Mouse (Mus musculus) myocyte (in vitro differentiated cells): ENCODE data around the gene Cdc42ep1.

ENCODE experiments used
- MYOG ChIP-seq, 3 experiments: IDR thresholded peaks; one replicate each; pipeline ENCODE4 v1.6.1; 2011; ENCODE audit warnings: control low read depth in 2 of 3, low read depth in 2 of 3, mild to moderate bottlenecking in 2 of 3; ENCODE audit not compliant: insufficient read length in 2 of 3, control insufficient read depth in 1 of 3, insufficient read depth in 1 of 3
- POLR2A ChIP-seq: IDR thresholded peaks from one replicate; pipeline ENCODE4 v1.6.1; 2011; ENCODE audit warnings: low read depth, mild to moderate bottlenecking, control low read depth, moderate library complexity; ENCODE audit not compliant: insufficient read length
- POLR2AphosphoS2 ChIP-seq: IDR thresholded peaks from one replicate; pipeline ENCODE4 v1.6.1; 2011; ENCODE audit warnings: low read depth, control low read depth; ENCODE audit not compliant: insufficient read length
- TCF12 ChIP-seq: IDR thresholded peaks from one replicate; pipeline ENCODE4 v1.6.1; 2011; ENCODE audit warnings: mild to moderate bottlenecking, control low read depth; ENCODE audit not compliant: poor library complexity, insufficient read depth, severe bottlenecking
- USF1 ChIP-seq: IDR thresholded peaks from one replicate; pipeline ENCODE4 v1.6.1; 2011; ENCODE audit warnings: low read depth, mild to moderate bottlenecking, control low read depth, moderate library complexity

DNA sequence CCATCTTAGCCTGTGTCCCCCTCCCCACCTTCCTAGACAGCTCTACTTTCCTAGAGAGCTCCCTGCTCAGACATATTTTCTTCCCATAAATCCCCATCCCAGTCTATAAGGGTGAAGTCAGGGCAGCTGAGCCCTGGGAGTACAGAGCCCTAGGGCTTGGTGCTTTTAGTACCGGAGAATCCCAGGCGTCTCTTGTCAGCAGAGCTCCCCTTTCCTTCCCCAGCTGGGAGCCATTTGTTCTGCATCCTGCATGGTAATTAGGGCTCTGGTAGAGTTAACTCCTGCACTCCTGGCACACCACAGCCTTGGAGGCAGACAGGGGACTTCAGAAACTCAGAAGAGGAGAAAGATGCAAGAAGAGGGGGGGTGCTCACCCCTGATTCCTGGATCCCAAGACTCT, 2.7 kb upstream of the Cdc42ep1 start:
- no peak for TF ChIP-seq POLR2A
- no peak for TF ChIP-seq TCF12
- TF ChIP-seq POLR2AphosphoS2, result no peak
- no peak for TF ChIP-seq MYOG (IDR thresholded peaks at IDR 0.05; ENCODE audit: control insufficient read depth in 1 of 3, insufficient read depth in 1 of 3, insufficient read length in 2 of 3, low read depth in 2 of 3)
- TF ChIP-seq USF1, result no peak
